8 mouse cellular contexts compared by ENCODE assay signal in genomic region chr9:21237368-21238003, GRCm38 (mm10). TPM values are rescaled to one million over a fixed set of nuclear protein-coding genes. Genes with fewer than 3 reads are reported as not detected.
DNase-seq lines count a peak whose midpoint lies in the region; ATAC-seq and TF ChIP-seq lines count a peak whose summit lies in the region.

No protein-coding gene starts in this region.

- DNase-seq in lung, adult 18-20 months = no peak
- peak; percentile 76 for DNase-seq in induced T-regulatory cell, adult 2 months (ENCODE audit: low read depth)
- DNase-seq in lung, postnatal 4 days = peak; percentile 50 to 60
- peak; percentile 42 to 52 for DNase-seq in spleen, postnatal 14 days (ENCODE audit: low spot score in 2 of 2)
- DNase-seq in ovary, adult 18-20 months (ENCODE audit: low spot score) = no peak

- H3K9me3 ChIP-seq in lung, embryonic 15.5 days = no peaks in the 10 kb centered on the region

- WGBS in lung, embryonic 15.5 days = 12% methylated on average over 19 of the region's 19 CpGs
- WGBS in bone marrow, adult 2 months = 8% methylated on average over 19 of the region's 19 CpGs

- ATAC-seq in lung, embryonic 15.5 days (ENCODE audit: borderline replicate concordance, extremely low read depth, low FRiP score, low TSS enrichment) = peak; percentile 17; the same call in 1 of the 2 replicates
- ATAC-seq in erythroid progenitor cell, adult 5-6 weeks (replicated peaks; ENCODE audit: low FRiP score, poor library complexity, severe bottlenecking) = peak; percentile 54

- H3K27ac ChIP-seq in lung, embryonic 15.5 days = peak overlapping the region; percentile 86
- peak overlapping the region; percentile 98 for H3K27ac ChIP-seq in bone marrow, adult 2 months (ENCODE audit: control insufficient read depth, insufficient read depth, low read depth, low read length, poor library complexity)

- peak overlapping the region; percentile 94 for H3K9ac ChIP-seq in lung, embryonic 15.5 days

- peak overlapping the region; percentile 60 for H3K4me2 ChIP-seq in lung, embryonic 15.5 days

- TF ChIP-seq POLR2A in bone marrow, adult 2 months (IDR thresholded peaks at IDR 0.05; ENCODE audit: borderline replicate concordance, control insufficient read depth, low read depth, low read length) = no peak

- H3K4me1 ChIP-seq in lung, embryonic 15.5 days = peaks cover 18% of the 10 kb centered on the region
- peaks cover 15% of the 10 kb centered on the region for H3K4me1 ChIP-seq in bone marrow, adult 2 months (ENCODE audit: control insufficient read depth, insufficient read depth, low read length)

- peaks cover 11% of the 10 kb centered on the region for H3K27me3 ChIP-seq in lung, embryonic 15.5 days

- H3K4me3 ChIP-seq in lung, embryonic 15.5 days = peak overlapping the region; percentile 78
- peak overlapping the region; percentile 67 for H3K4me3 ChIP-seq in bone marrow, adult 2 months (replicated peaks; ENCODE audit: control insufficient read depth, low read depth, low read length)

- TF ChIP-seq CTCF in bone marrow, adult 2 months (IDR thresholded peaks at IDR 0.05; ENCODE audit: control insufficient read depth, insufficient read depth, low read length) = peak; percentile 41; the same call in 1 of the 2 replicates

- peaks cover 26% of the 10 kb centered on the region for H3K36me3 ChIP-seq in lung, embryonic 15.5 days

RNA-seq across cellular contexts. Expression of gene Keap1, which starts 1.7 kb away (rescaled TPM):
- polyA plus RNA-seq in lung, embryonic 15.5 days (2015; fragmentation: Nextera tagmentation; extraction: Ambion mirVana) = 65.5 and 68.3 TPM in 2 replicates
- 24.7 and 35.1 TPM in 2 replicates for polyA plus RNA-seq in bone marrow, adult 2 months (2011; ENCODE audit: insufficient read depth, insufficient read length, low replicate concordance, missing spikeins)
- total RNA-seq in erythroid progenitor cell, adult 5-6 weeks (2015; ENCODE audit: low replicate concordance) = 13.8 and 25.2 TPM in 2 replicates
- 37.0 and 44.7 TPM in 2 replicates for total RNA-seq in erythroid progenitor cell, adult 5-6 weeks (2017; ENCODE audit: low replicate concordance)

RNA-seq across cellular contexts. Expression of gene S1pr5, which starts 10.8 kb away (rescaled TPM):
- 0.10 and 0.15 TPM in 2 replicates for polyA plus RNA-seq in lung, embryonic 15.5 days (2015; fragmentation: Nextera tagmentation; extraction: Ambion mirVana)
- polyA plus RNA-seq in bone marrow, adult 2 months (2011; ENCODE audit: insufficient read depth, insufficient read length, low replicate concordance, missing spikeins) = 0.65 and 1.00 TPM in 2 replicates
- total RNA-seq in erythroid progenitor cell, adult 5-6 weeks (2015; ENCODE audit: low replicate concordance) = 2.5 TPM in 1 of 2 replicates, not detected in the other
- total RNA-seq in erythroid progenitor cell, adult 5-6 weeks (2017; ENCODE audit: low replicate concordance) = 0.13 and 0.53 TPM in 2 replicates

RNA-seq across cellular contexts. Expression of gene Atg4d, which starts 27.6 kb away (rescaled TPM):
- polyA plus RNA-seq in lung, embryonic 15.5 days (2015; fragmentation: Nextera tagmentation; extraction: Ambion mirVana) = 38.4 and 42.8 TPM in 2 replicates
- polyA plus RNA-seq in bone marrow, adult 2 months (2011; ENCODE audit: insufficient read depth, insufficient read length, low replicate concordance, missing spikeins) = 42.9 and 74.7 TPM in 2 replicates
- total RNA-seq in erythroid progenitor cell, adult 5-6 weeks (2015; ENCODE audit: low replicate concordance) = 49.4 and 49.5 TPM in 2 replicates
- total RNA-seq in erythroid progenitor cell, adult 5-6 weeks (2017; ENCODE audit: low replicate concordance) = 73.9 and 162 TPM in 2 replicates

RNA-seq across cellular contexts. Expression of gene Kri1, which starts 50.3 kb away (rescaled TPM):
- 12.1 and 14.0 TPM in 2 replicates for polyA plus RNA-seq in lung, embryonic 15.5 days (2015; fragmentation: Nextera tagmentation; extraction: Ambion mirVana)
- 50.1 and 105 TPM in 2 replicates for polyA plus RNA-seq in bone marrow, adult 2 months (2011; ENCODE audit: insufficient read depth, insufficient read length, low replicate concordance, missing spikeins)
- 19.7 and 49.4 TPM in 2 replicates for total RNA-seq in erythroid progenitor cell, adult 5-6 weeks (2015; ENCODE audit: low replicate concordance)
- total RNA-seq in erythroid progenitor cell, adult 5-6 weeks (2017; ENCODE audit: low replicate concordance) = 18.2 and 48.8 TPM in 2 replicates

RNA-seq across cellular contexts. Expression of gene Cdkn2d, which starts 53.7 kb away (rescaled TPM):
- 50.9 and 52.3 TPM in 2 replicates for polyA plus RNA-seq in lung, embryonic 15.5 days (2015; fragmentation: Nextera tagmentation; extraction: Ambion mirVana)
- polyA plus RNA-seq in bone marrow, adult 2 months (2011; ENCODE audit: insufficient read depth, insufficient read length, low replicate concordance, missing spikeins) = 84.1 and 99.0 TPM in 2 replicates
- total RNA-seq in erythroid progenitor cell, adult 5-6 weeks (2015; ENCODE audit: low replicate concordance) = 305 and 325 TPM in 2 replicates
- total RNA-seq in erythroid progenitor cell, adult 5-6 weeks (2017; ENCODE audit: low replicate concordance) = 151 and 194 TPM in 2 replicates

Comparison
In these comparisons a context has a peak if more than half of its experiments do, and no peak if none do; other contexts are left out.
1. DNase-seq: peak in induced T-regulatory cell, adult 2 months (single experiment), lung, postnatal 4 days (2 of 2) and spleen, postnatal 14 days (2 of 2); none in lung, adult 18-20 months (0 of 2) and ovary, adult 18-20 months (single experiment).